Mouse (Mus musculus) spleen, postnatal 4 days (tissue): ENCODE data around the gene Ifngr2.

Experiments used
- DNase-seq, 2 experiments: peaks; one replicate each; pipeline ENCODE4 v3.0.0; 2022; ENCODE audit warnings: low spot score in 2 of 2

The Ifngr2 gene

GRCm38 (mm10) chr16:91536372-91536771 lies 10.5 kb upstream of the Ifngr2 start:
- no peak for DNase-seq

GRCm38 (mm10) chr16:91537065-91537464 lies 9.8 kb upstream of the Ifngr2 start:
- DNase-seq: no peak

GRCm38 (mm10) chr16:91538051-91538450 lies 8.8 kb upstream of the Ifngr2 start:
- DNase-seq: no peak

- no peak for DNase-seq
Measured at GRCm38 (mm10) chr16:91538513-91538912, 8.4 kb upstream of the Ifngr2 start.

DNA sequence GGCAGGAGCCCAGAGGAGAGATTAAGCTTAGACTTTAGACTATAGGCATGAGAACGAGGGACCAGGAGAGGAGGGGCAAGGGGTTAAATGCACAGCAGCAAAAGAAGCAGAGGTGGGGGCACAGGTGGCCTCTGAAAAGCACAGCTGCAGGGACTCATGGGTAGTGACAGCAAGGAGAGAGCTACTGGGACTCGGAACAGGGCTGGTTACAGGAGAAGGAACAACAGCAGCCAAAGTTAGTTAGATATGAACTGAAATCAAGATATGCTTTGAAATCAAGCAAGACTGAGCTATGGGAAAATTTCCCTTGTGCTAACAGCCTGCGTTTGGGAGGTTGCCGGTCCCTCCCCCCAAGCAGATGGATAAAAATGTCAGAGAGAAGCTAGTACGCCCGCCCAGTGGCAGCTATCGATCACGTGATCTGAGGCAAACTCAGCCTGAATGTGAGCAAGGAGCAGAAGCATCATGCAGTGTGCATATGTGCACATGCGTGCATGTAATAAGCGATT lies 5.2 kb upstream of the Ifngr2 start:
- no peak for DNase-seq

- DNase-seq: no peak
Measured at GRCm38 (mm10) chr16:91543619-91544018, 3.3 kb upstream of the Ifngr2 start.

- DNase-seq: peak; percentile 76 to 81
Measured at GRCm38 (mm10) chr16:91545597-91546281, 1.1 kb upstream of the Ifngr2 start.

DNA sequence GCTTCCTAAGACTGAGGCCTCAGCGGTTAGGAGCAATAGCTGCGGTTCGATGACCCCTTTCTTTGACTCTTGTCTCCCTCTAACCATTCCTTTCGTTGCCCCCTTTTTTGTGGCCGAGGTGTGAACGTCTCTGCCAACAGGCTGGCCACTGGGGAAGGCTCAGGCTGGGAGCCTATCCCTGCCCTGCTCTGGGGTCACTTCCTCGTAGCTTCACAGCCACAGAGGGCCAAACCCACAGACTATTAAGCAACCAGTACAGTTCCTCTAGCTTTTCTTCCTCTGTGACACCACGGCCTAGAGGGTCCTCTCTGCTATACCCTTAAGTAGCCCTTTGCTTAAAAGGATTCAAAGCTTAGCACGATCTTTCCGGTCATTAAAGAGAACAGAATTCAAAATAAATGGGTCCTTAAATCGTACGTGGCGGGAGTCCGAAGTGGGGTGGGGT lies 459 bp upstream of the Ifngr2 start:
- peak; percentile 69 to 81 for DNase-seq

- no peak for DNase-seq
Measured at GRCm38 (mm10) chr16:91547974-91548373, 1.1 kb downstream of the Ifngr2 start.

DNA sequence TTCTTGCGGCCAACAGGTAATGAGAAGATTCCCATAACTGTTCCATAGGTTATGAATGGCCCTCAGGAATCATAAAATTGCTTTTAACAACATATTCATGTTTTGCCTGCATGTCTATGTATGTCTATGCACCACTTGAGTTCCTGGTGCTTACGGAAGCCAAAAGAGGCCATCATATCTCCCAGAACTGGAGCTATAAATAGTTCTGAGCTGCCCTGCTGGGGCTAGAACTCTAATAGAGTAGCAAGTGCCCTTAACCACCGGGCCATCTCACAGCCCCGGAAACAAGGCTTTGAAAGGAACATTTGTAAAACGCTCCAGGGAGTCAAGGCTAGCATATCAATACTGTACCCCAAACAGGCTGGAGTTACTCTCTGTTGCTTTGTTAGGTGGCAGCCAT lies 1.7 kb downstream of the Ifngr2 start:
- DNase-seq: no peak

- DNase-seq: no peak
Measured at GRCm38 (mm10) chr16:91548996-91549395, 2.1 kb downstream of the Ifngr2 start.

DNA sequence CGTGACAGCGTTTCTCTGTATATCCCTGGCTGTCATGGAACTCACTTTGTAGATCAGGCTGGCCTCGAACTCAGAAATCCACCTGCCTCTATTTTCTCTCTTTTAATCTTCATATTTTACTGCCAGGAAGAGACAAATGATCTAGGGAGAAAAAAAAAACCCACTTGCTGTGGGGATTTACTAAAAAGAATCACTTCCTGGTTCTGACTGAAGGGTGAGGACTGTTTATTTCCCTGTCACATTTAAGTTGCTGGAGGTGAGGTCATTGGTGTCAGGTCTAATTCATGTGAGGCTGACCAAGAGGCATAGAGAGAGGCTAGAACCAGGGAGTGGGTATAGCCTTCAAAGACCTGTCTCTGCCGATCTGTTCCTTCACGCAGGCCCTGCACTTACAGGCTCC lies 2.7 kb downstream of the Ifngr2 start:
- DNase-seq: no peak

- no peak for DNase-seq
Measured at GRCm38 (mm10) chr16:91551081-91551524, 4.2 kb downstream of the Ifngr2 start.

DNA sequence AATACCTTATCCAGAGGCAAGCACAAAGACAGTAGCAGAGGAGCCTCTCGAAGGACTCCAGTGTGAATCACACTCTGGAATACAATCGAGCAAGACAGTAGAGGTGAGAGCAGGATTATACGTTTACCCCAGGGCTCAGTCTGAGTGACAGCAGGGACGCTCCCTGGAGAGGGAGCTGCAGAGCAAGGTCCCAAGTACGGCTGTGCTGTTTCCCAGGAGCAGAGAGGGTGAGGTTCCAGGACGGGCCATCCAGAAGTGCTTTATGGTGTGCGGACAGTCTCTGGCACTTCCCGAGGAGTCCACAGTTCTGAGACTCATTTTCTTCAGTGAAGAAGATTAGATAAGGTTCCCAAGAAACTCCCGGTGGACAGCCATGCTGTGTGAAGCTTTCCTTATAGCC lies 5.2 kb downstream of the Ifngr2 start:
- no peak for DNase-seq

DNA sequence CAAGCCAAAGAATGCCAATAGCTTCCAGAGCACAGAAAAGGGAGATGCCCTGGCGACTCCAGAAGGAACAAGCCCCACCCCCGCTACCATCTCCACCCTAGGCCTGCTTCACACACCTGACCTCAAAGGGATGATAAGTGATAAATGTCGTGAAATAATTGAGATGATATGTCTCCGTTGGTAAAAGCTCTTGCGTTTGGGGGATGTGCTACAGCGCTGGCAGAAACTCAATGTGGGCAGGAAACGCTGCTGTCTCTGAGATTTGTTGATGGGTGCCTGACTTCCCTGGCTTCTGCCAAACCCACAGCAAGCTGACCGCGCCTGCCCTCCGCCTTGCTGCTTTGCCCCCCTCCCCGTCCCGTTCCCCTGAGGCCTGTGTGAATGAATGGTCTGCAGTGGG lies 6.8 kb downstream of the Ifngr2 start:
- DNase-seq: no peak

GRCm38 (mm10) chr16:91555017-91555605 lies 8.2 kb downstream of the Ifngr2 start:
- no peak for DNase-seq

DNA sequence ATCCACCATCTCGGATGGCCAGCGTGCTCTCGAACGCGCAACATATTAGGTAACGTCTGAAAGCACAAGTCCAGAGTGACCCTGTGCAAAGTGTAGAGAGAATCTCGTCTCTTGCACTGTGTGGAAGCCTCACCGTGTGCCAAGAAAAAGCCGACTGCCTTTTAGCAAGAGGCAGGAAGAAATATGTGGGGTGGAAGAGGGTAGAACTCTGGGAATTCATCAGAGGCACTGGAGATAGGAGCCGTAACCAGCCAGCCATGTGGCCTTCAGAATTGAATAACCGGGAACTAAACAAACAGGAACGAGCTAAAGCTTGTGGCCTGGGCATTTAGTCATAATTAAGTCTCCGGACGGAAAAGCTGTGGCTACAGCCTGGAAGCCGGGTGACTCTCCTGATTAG lies 9.8 kb downstream of the Ifngr2 start:
- DNase-seq: no peak

DNA sequence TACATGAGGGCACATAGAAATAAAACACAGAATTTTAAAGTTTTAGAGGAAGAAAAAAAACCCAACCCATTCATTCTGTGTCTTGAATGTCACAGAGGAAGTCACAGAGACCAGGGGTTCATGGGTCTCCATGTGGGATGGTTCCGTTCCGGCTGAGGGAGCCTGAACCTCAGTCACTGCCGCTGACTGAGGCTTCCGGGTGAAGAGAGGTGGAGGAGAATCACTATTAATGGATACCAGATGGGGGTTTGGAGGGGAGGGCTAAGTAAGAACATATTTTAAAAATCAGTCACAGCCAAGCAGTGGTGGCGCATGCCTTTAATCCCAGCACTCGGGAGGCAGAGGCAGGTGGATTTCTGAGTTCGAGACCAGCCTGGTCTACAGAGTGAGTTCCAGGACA lies 10.3 kb downstream of the Ifngr2 start:
- DNase-seq: no peak

DNA sequence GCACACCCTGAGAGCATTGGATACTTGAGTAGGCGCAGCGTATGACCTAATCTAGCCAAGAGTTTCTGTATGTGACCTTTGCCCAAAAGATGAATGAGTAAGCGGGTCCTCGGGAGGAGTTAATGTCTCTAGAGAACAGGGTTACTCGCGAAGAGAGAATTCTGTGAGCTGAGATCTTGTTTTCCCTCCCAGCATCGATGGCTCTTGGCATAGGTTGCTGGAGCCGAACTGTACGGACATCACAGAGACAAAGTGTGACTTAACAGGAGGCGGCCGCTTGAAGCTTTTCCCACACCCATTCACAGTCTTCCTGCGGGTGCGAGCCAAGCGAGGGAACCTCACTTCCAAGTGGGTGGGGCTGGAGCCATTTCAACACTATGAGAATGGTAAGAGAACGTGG lies 10.8 kb downstream of the Ifngr2 start:
- no peak for DNase-seq

GRCm38 (mm10) chr16:91561099-91561498 lies 14.2 kb downstream of the Ifngr2 start:
- DNase-seq: no peak

DNA sequence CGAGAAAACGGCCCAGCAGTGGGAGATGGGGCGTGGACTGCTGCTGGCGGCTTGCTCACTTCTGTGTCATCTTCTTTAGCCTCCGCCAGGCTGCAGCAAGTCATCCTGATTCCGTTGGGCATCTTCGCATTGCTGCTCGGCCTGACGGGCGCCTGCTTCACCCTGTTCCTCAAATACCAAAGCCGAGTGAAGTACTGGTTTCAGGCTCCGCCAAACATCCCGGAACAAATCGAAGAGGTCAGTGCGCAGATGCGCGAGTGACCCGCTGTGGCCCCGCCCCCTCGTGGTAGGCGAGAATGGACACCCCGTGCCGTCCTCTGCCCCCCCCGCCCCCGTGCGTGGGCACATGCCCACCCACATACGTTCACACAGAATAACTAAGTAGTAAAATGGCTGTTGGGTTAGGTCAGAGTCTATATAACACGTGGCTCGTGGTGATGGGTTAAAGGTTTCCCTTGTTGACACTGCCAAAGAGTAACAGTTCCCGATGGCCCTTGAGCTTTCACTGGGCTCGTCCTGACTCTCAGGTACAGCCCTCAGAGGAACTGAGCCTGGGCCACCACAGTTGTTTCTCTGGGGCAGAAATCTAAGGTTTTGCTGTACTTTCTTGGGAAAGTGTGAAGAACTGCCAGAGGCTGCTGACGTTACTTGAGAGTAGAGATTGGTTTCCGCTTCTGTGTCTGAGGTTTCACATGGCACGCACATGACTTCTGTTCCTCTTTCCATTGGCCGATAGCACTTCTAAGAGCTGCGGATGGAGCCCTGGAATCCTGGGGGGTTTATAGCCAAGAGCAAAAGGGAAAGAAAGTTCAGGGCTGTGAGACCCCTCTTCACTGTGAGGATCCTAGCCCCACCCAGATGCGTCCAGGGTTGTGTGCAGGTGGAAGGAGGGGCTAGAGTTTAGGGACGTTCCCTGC lies 14.9 kb downstream of the Ifngr2 start:
- DNase-seq: no peak

GRCm38 (mm10) chr16:91564580-91565291 lies 17.9 kb downstream of the Ifngr2 start:
- no peak for DNase-seq
